Mouse (Mus musculus) liver, postnatal 0 days (tissue): ENCODE results near the gene Camk1g. TPM values are rescaled to one million over a fixed set of nuclear protein-coding genes. Genes with fewer than 3 reads are reported as not detected.

Source experiments
- ATAC-seq: fragments of 200-750 bp; cut with Nextera tagmentation; 2 replicates; pipeline ENCODE4 v1.8.0; 2017; ENCODE audit warnings: mild to moderate bottlenecking, moderate library complexity
- DNase-seq: peaks from one replicate; pipeline ENCODE4 v3.0.0-alpha.2; 2016
- H3K27ac ChIP-seq: fragments of 300-500 bp; sonication (generic); 2 replicates; pipeline ENCODE4 v1.5.1; 2014; ENCODE audit warnings: antibody characterized with exemption, moderate library complexity, mild to moderate bottlenecking, low read depth
- H3K27me3 ChIP-seq: fragments of 300-500 bp; sonication (generic); 2 replicates; pipeline ENCODE4 v1.6.1; 2014; ENCODE audit warnings: low read length, control low read depth, mixed read lengths; ENCODE audit not compliant: insufficient read depth
- H3K36me3 ChIP-seq: fragments of 300-500 bp; sonication (generic); replicated peaks from 2 replicates; pipeline ENCODE4 v1.6.1; 2014; ENCODE audit warnings: mild to moderate bottlenecking, control low read depth, low read length, moderate library complexity, mixed read lengths; ENCODE audit not compliant: insufficient read depth
- H3K4me1 ChIP-seq: fragments of 300-500 bp; sonication (generic); 2 replicates; pipeline ENCODE4 v1.6.1; 2014; ENCODE audit warnings: antibody characterized with exemption, mild to moderate bottlenecking, control low read depth; ENCODE audit not compliant: insufficient read depth
- H3K4me2 ChIP-seq: fragments of 300-500 bp; sonication (generic); 2 replicates; pipeline ENCODE4 v1.6.1; 2014; ENCODE audit warnings: low read depth, mild to moderate bottlenecking, low read length, moderate library complexity, mixed read lengths
- H3K4me3 ChIP-seq: fragments of 300-500 bp; sonication (generic); 2 replicates; pipeline ENCODE4 v1.5.1; 2014; ENCODE audit warnings: low read depth, low read length
- H3K9ac ChIP-seq: fragments of 300-500 bp; sonication (generic); replicated peaks from 2 replicates; pipeline ENCODE4 v1.6.1; 2014; ENCODE audit warnings: mild to moderate bottlenecking, moderate library complexity
- H3K9me3 ChIP-seq: fragments of 300-500 bp; sonication (generic); 2 replicates; pipeline ENCODE4 v1.6.1; 2016; ENCODE audit warnings: mild to moderate bottlenecking, control low read depth, low read length, mixed read lengths
- CTCF ChIP-seq: sonication (generic); IDR thresholded peaks from 2 replicates; pipeline ENCODE4 v1.5.1; 2016; ENCODE audit warnings: antibody characterized with exemption, low read depth
- EP300 ChIP-seq: IDR thresholded peaks from 2 replicates; pipeline ENCODE4 v1.6.1; 2016; ENCODE audit warnings: antibody characterized with exemption, low read depth, mild to moderate bottlenecking
- WGBS: fragments of 180-500 bp; shearing (Covaris S2); extraction: QIAGEN DNeasy Blood & Tissue Kit; methylation state at CpG from one replicate; pipeline ENCODE4 v1.1.7; 2014; ENCODE audit not compliant: insufficient replicate concordance; 5-methylcytosine and 5-hydroxymethylcytosine counted together
- polyA plus RNA-seq: library from polyadenylated mRNA; unstranded; fragments of >200 nt; fragmentation: Nextera tagmentation; extraction: Ambion mirVana; gene quantifications from 2 replicates; pipeline ENCODE4 v1.2.1, GENCODE M21; 2015

The Camk1g gene
- polyA plus RNA-seq, 1 experiment from 2014 or later, result 0.15 TPM

DNA sequence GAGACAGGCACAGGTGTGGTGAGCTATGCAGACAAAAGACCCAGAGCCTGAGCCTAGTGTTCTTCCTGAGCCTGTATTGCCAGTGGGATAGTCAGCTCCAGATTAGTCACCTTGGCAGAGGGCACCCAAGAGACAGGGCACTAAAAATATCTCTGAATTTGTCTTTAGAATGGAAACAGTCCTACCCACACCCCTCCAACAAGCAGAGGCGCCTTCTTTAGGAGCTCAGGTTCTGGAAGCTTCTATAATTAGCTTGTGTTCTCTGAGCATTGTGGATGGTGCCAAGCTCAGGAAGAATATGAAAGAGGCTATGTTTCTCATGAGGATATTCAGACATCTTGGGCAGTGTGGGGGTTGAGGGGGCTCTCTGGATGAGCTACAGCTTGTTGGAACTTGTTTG, 37.4 kb downstream of the Camk1g start:
- Histone ChIP-seq H3K27ac (no peak overlapping the region), H3K4me3 (no peak overlapping the region), H3K4me2 (no peak overlapping the region), H3K4me1 (peaks cover 4% of the 10 kb centered on the region; the same call in 1 of the 2 replicates), H3K27me3 (no peaks in the 10 kb centered on the region), H3K9ac (no peak overlapping the region), H3K36me3 (no peaks in the 10 kb centered on the region), H3K9me3 (no peaks in the 10 kb centered on the region)
- TF ChIP-seq CTCF (no peak), EP300 (no peak)
- WGBS, result 85% methylated on average over 1 of the region's 1 CpGs
- no peak for ATAC-seq
- DNase-seq, result no peak

DNA sequence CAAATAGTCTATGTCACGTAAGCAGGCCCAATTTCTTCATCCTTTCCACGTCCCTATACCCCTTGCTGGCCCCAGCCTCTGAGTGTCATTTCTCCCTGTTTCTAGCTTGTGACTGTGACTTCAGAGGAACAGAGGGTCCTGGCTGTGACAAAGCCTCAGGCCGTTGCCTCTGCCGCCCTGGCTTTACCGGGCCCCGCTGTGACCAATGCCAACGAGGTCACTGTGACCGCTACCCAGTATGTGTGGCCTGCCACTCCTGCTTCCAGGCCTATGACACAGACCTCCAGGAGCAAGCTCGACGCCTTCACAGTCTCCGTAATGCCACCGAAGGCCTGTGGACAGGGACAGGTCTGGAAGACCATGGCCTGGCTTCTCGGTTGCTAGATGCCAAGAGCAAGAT, 38.1 kb downstream of the Camk1g start:
- Histone ChIP-seq H3K27me3 (no peaks in the 10 kb centered on the region), H3K4me2 (no peak overlapping the region), H3K4me3 (no peak overlapping the region), H3K9me3 (no peaks in the 10 kb centered on the region), H3K27ac (no peak overlapping the region), H3K9ac (no peak overlapping the region), H3K36me3 (no peaks in the 10 kb centered on the region), H3K4me1 (peaks cover 4% of the 10 kb centered on the region; the same call in 1 of the 2 replicates)
- TF ChIP-seq CTCF (no peak), EP300 (no peak)
- ATAC-seq (no peak), DNase-seq (no peak)
- WGBS, result 76% methylated on average over 13 of the region's 13 CpGs

DNA sequence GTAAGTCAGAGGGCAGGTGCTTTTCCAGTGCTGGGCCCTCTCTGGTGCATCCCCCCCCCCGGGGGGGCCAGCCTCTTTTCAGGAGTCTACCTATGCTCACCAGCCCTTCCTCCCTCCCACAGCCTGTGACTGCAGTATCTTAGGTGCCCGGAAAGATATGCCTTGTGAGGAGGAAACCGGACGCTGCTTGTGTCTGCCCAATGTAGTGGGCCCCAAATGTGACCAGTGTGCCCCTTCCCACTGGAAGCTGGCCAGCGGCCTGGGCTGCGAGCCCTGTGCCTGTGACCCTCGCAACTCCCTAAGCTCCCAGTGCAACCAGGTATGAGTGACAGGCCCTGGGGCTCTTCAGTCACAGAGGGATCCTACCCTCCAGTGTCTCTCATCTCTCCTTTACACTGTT, 39.5 kb downstream of the Camk1g start:
- Histone ChIP-seq H3K36me3 (no peaks in the 10 kb centered on the region), H3K4me3 (no peak overlapping the region), H3K27ac (no peak overlapping the region), H3K27me3 (no peaks in the 10 kb centered on the region), H3K4me2 (no peak overlapping the region), H3K9me3 (no peaks in the 10 kb centered on the region), H3K4me1 (peaks cover 6% of the 10 kb centered on the region; the same call in 1 of the 2 replicates), H3K9ac (no peak overlapping the region)
- DNase-seq (no peak), ATAC-seq (no peak)
- TF ChIP-seq EP300 (no peak), CTCF (no peak)
- WGBS, result 67% methylated on average over 7 of the region's 7 CpGs

DNA sequence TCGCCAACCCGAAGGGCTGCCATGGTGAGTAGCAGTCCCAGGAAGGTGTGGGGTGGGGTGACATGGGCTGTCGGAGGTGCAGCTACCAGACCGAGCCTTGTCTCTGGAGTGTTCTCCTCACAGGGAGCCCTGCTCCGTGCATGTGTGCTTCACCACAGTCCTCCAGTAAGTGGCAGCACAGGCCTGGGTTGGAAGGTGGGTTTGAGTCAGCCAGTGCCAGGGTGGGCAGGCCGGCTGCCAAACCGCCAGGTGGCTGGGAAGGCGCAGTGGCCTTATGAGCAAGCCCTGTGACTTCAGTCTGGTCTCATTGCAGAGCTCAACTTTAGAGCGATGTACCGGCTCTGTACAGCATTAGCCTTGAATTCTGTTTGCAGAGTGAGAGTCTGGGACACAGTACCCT, 39.9 kb downstream of the Camk1g start:
- Histone ChIP-seq H3K36me3 (no peaks in the 10 kb centered on the region), H3K9me3 (no peaks in the 10 kb centered on the region), H3K4me1 (peaks cover 8% of the 10 kb centered on the region; the same call in 1 of the 2 replicates), H3K4me2 (no peak overlapping the region), H3K27ac (no peak overlapping the region), H3K4me3 (no peak overlapping the region), H3K27me3 (no peaks in the 10 kb centered on the region), H3K9ac (no peak overlapping the region)
- TF ChIP-seq CTCF, result peak; percentile 86
- TF ChIP-seq EP300, result no peak
- DNase-seq, result peak; percentile 74
- 43% methylated on average over 10 of the region's 10 CpGs for WGBS
- peak; percentile 22 for ATAC-seq

DNA sequence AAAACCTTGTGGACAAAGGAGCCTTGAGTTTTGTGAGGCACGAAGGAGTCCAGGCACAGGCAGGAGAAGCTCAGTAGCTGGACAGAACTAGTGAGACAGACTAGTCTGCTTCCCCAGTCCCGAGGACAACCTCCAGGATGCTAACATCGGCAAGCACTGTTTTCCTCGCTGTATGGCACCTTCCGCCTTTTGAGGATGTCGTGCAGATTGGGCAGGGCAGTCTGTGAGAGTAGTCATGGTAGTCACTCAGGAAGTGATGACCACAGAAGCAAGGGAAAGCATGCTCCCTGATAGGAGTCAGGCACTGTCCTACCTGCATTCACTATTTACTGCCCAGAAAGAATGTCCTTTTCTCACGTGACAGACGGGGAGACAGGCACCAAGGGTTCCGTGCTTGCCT, 40.5 kb downstream of the Camk1g start:
- Histone ChIP-seq H3K27ac (no peak overlapping the region), H3K4me3 (no peak overlapping the region), H3K9ac (no peak overlapping the region), H3K9me3 (no peaks in the 10 kb centered on the region), H3K27me3 (no peaks in the 10 kb centered on the region), H3K36me3 (no peaks in the 10 kb centered on the region), H3K4me2 (no peak overlapping the region), H3K4me1 (peaks cover 8% of the 10 kb centered on the region; the same call in 1 of the 2 replicates)
- 67% methylated on average over 9 of the region's 9 CpGs for WGBS
- DNase-seq (no peak), ATAC-seq (no peak)
- TF ChIP-seq CTCF (no peak), EP300 (no peak)

DNA sequence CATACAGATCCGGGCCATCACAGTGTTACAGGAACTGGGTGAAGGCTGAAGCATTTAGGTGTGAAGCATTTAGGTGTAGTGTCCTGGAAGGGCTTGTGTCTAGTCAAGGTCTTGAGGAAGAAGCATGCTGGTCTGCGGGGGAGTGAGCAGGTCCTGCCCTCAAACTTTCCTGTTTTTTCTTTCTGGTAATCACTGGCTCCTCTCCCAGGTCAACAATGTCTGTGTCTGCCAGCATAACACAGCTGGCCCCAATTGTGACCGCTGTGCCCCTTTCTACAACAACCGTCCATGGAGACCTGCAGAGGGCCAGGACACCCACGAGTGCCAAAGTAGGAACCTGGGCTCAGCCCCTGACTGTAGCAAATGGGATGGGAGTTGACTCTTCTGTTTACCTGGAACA, 42.4 kb downstream of the Camk1g start:
- DNase-seq (peak; percentile 38), ATAC-seq (peak; percentile 26)
- no peak overlapping the region for H3K4me2 ChIP-seq
- no peaks in the 10 kb centered on the region for H3K36me3 ChIP-seq
- H3K27me3 ChIP-seq, result no peaks in the 10 kb centered on the region
- WGBS, result 59% methylated on average over 5 of the region's 5 CpGs
- H3K9me3 ChIP-seq, result no peaks in the 10 kb centered on the region
- TF ChIP-seq CTCF (no peak), EP300 (no peak)
- peaks cover 8% of the 10 kb centered on the region; the same call in 1 of the 2 replicates for H3K4me1 ChIP-seq
- no peak overlapping the region; the same call in 1 of the 2 replicates for H3K9ac ChIP-seq
- H3K27ac ChIP-seq, result peak overlapping the region; percentile 97
- H3K4me3 ChIP-seq, result no peak overlapping the region

DNA sequence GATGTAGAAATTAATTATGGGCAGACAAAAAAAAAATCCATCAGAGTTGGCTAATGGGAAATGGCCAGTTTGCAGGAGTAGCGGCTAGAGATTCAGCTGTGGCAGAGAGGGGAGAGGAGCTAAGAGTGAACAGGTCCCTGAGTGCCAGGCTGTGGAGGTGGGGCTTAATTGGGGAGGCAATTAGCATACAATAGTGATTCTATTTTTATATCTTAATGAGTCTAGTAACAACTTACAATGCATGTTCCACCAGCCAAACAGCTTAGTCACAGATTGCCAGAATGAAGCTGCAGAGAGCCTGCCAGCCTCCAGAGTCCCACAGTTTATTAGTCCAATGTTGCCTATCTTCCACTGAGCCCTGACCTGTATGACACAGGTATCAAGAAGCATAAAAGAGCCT, 42.9 kb downstream of the Camk1g start:
- no peaks in the 10 kb centered on the region for H3K36me3 ChIP-seq
- H3K4me2 ChIP-seq, result no peak overlapping the region
- peak overlapping the region; percentile 6; the same call in 1 of the 2 replicates for H3K9ac ChIP-seq
- peak overlapping the region; percentile 97 for H3K27ac ChIP-seq
- no peak for DNase-seq
- H3K4me1 ChIP-seq, result peaks cover 8% of the 10 kb centered on the region; the same call in 1 of the 2 replicates
- H3K27me3 ChIP-seq, result no peaks in the 10 kb centered on the region
- 74% methylated on average over 1 of the region's 1 CpGs for WGBS
- no peak overlapping the region for H3K4me3 ChIP-seq
- no peak for ATAC-seq
- no peaks in the 10 kb centered on the region for H3K9me3 ChIP-seq
- TF ChIP-seq EP300 (no peak), CTCF (no peak)
